Mouse (Mus musculus) liver, adult 2 months (tissue): Measurements from ENCODE around the gene Ralgds. TPM values are rescaled to one million over a fixed set of nuclear protein-coding genes. Genes with fewer than 3 reads are reported as not detected.
A peak's percentile ranks its signal among the peaks of the same experiment; 100 is the strongest.

ENCODE experiments used
- DNase-seq: peaks from one replicate; pipeline ENCODE4 v3.0.0-alpha.2; 2011; ENCODE audit warnings: low read depth, low spot score; ENCODE audit errors: extremely low read depth
- H3K27ac ChIP-seq: fragments of 200-500 bp; replicated peaks from 2 replicates; pipeline ENCODE4 v1.5.1; 2012; ENCODE audit warnings: low read depth, mild to moderate bottlenecking, control low read depth, inconsistent platforms, low read length; ENCODE audit not compliant: insufficient read depth
- H3K27me3 ChIP-seq: fragments of 200-500 bp; 2 replicates; pipeline ENCODE4 v1.6.1; 2012; ENCODE audit warnings: mild to moderate bottlenecking, moderate library complexity, low read length, inconsistent platforms; ENCODE audit not compliant: control insufficient read depth, insufficient read depth
- H3K36me3 ChIP-seq: fragments of 200-500 bp; 2 replicates; pipeline ENCODE4 v1.6.1; 2012; ENCODE audit warnings: low read length, inconsistent platforms; ENCODE audit not compliant: control insufficient read depth, insufficient read depth
- H3K4me1 ChIP-seq: fragments of 200-500 bp; 2 replicates; pipeline ENCODE4 v1.6.1; 2011; ENCODE audit warnings: low read length; ENCODE audit not compliant: control insufficient read depth, insufficient read depth
- H3K4me3 ChIP-seq: fragments of 200-500 bp; 2 replicates; pipeline ENCODE4 v1.5.1; 2011; ENCODE audit warnings: low read depth, mild to moderate bottlenecking, control low read depth, low read length, moderate library complexity; ENCODE audit not compliant: insufficient read depth
- H3K79me2 ChIP-seq: fragments of 200-500 bp; 2 replicates; pipeline ENCODE4 v1.6.1; 2012; ENCODE audit warnings: inconsistent platforms, mild to moderate bottlenecking, low read length, moderate library complexity; ENCODE audit not compliant: control insufficient read depth, insufficient read depth
- H3K9ac ChIP-seq: fragments of 200-500 bp; 2 replicates; pipeline ENCODE4 v1.6.1; 2012; ENCODE audit warnings: low read depth, mild to moderate bottlenecking, control low read depth, inconsistent platforms, low read length
- CTCF ChIP-seq: fragments of 200-500 bp; IDR thresholded peaks from 2 replicates; pipeline ENCODE4 v1.5.1; 2011; ENCODE audit warnings: low read depth, low read length, control low read depth
- POLR2A ChIP-seq: fragments of 200-500 bp; IDR thresholded peaks from 2 replicates; pipeline ENCODE4 v1.6.1; 2011; ENCODE audit warnings: low read length, control low read depth; ENCODE audit not compliant: insufficient read depth; ENCODE audit errors: extremely low read depth
- WGBS: fragments of 180-500 bp; shearing (Covaris S2); methylation state at CpG from one replicate; pipeline ENCODE4 v1.1.7; 2018; 5-methylcytosine and 5-hydroxymethylcytosine counted together
- polyA plus RNA-seq: library from polyadenylated mRNA; depleted of rRNA; stranded (reverse); fragments of >200 nt; gene quantifications from 2 replicates; pipeline ENCODE4 v1.2.3, GENCODE M21; 2012
- total RNA-seq: library from RNA; depleted of rRNA; stranded (reverse); fragments of >200 nt; gene quantifications from 2 replicates; pipeline ENCODE4 v1.2.3, GENCODE M21; 2014

Gene Ralgds
- total and polyA plus RNA-seq, 2 experiments = 1.1 to 3.0 TPM

GRCm38 (mm10) chr2:28536166-28536565 lies 23.2 kb downstream of the Ralgds start:
- H3K36me3 ChIP-seq = no peaks in the 10 kb centered on the region
- no peaks in the 10 kb centered on the region for H3K27me3 ChIP-seq
- no peaks in the 10 kb centered on the region for H3K79me2 ChIP-seq
- no peak for DNase-seq
- no peak overlapping the region for H3K4me3 ChIP-seq
- H3K4me1 ChIP-seq = 0 out of 2 replicates have a peak, but pooled peaks cover 4% of the 10 kb centered on the region
- 57% methylated on average over 4 of the region's 4 CpGs for WGBS
- 0 out of 2 replicates have a peak overlapping the region, but pooled peaks have one; percentile 3 for H3K27ac ChIP-seq
- TF ChIP-seq CTCF = no peak
- no peak for TF ChIP-seq POLR2A
- H3K9ac ChIP-seq = no peak overlapping the region

GRCm38 (mm10) chr2:28536766-28537633 lies 24.1 kb downstream of the Ralgds start:
- Histone ChIP-seq H3K79me2 (no peaks in the 10 kb centered on the region), H3K27ac (peak overlapping the region; percentile 3; the same call in 1 of the 2 replicates), H3K9ac (no peak overlapping the region), H3K4me3 (no peak overlapping the region), H3K36me3 (no peaks in the 10 kb centered on the region), H3K27me3 (no peaks in the 10 kb centered on the region), H3K4me1 (0 out of 2 replicates have a peak, but pooled peaks cover 4% of the 10 kb centered on the region)
- WGBS = 77% methylated on average over 11 of the region's 11 CpGs
- TF ChIP-seq POLR2A (no peak), CTCF (no peak)
- DNase-seq = no peak

- Histone ChIP-seq H3K36me3 (no peaks in the 10 kb centered on the region), H3K79me2 (no peaks in the 10 kb centered on the region), H3K9ac (no peak overlapping the region), H3K27me3 (no peaks in the 10 kb centered on the region), H3K4me3 (no peak overlapping the region), H3K4me1 (0 out of 2 replicates have a peak, but pooled peaks cover 4% of the 10 kb centered on the region), H3K27ac (no peak overlapping the region)
- TF ChIP-seq CTCF (no peak), POLR2A (no peak)
- DNase-seq = no peak
- WGBS = 76% methylated on average over 4 of the region's 4 CpGs
These were observed 24.7 kb downstream of the Ralgds start for GRCm38 (mm10) chr2:28537634-28537920.

GRCm38 (mm10) chr2:28537995-28538816 lies 25.3 kb downstream of the Ralgds start:
- H3K36me3 ChIP-seq = no peaks in the 10 kb centered on the region
- 0 out of 2 replicates have a peak, but pooled peaks cover 2% of the 10 kb centered on the region for H3K4me1 ChIP-seq
- DNase-seq = no peak
- no peaks in the 10 kb centered on the region for H3K79me2 ChIP-seq
- TF ChIP-seq CTCF = no peak
- no peak for TF ChIP-seq POLR2A
- no peaks in the 10 kb centered on the region for H3K27me3 ChIP-seq
- WGBS = 90% methylated on average over 8 of the region's 8 CpGs
- no peak overlapping the region for H3K9ac ChIP-seq
- no peak overlapping the region for H3K4me3 ChIP-seq
- H3K27ac ChIP-seq = no peak overlapping the region

GRCm38 (mm10) chr2:28538817-28539128 lies 25.8 kb downstream of the Ralgds start:
- 83% methylated on average over 1 of the region's 1 CpGs for WGBS
- TF ChIP-seq CTCF (no peak), POLR2A (no peak)
- H3K4me1 ChIP-seq = 0 out of 2 replicates have a peak, but pooled peaks cover 2% of the 10 kb centered on the region
- no peaks in the 10 kb centered on the region for H3K79me2 ChIP-seq
- no peaks in the 10 kb centered on the region for H3K36me3 ChIP-seq
- no peak overlapping the region for H3K9ac ChIP-seq
- no peak overlapping the region for H3K27ac ChIP-seq
- no peaks in the 10 kb centered on the region for H3K27me3 ChIP-seq
- no peak overlapping the region for H3K4me3 ChIP-seq
- no peak for DNase-seq
